Mouse (Mus musculus) brain, embryonic 14.5 days (tissue): ENCODE data around the gene Slc6a19. TPM values are rescaled to one million over a fixed set of nuclear protein-coding genes. Genes with fewer than 3 reads are reported as not detected.

Source experiments
- DNase-seq: peaks from one replicate; pipeline ENCODE4 v3.0.0-alpha.2; 2011; ENCODE audit warnings: low read depth
- CTCF ChIP-seq: fragments of 200-500 bp; IDR thresholded peaks from 2 replicates; pipeline ENCODE4 v1.5.1; 2012; ENCODE audit warnings: inconsistent platforms, mild to moderate bottlenecking, moderate library complexity, borderline replicate concordance; ENCODE audit not compliant: insufficient read depth, insufficient read length; ENCODE audit errors: extremely low read depth
- POLR2A ChIP-seq: fragments of 200-500 bp; IDR thresholded peaks from 2 replicates; pipeline ENCODE4 v1.6.1; 2012; ENCODE audit warnings: mild to moderate bottlenecking, inconsistent platforms, borderline replicate concordance; ENCODE audit not compliant: poor library complexity, insufficient read depth, insufficient read length, severe bottlenecking; ENCODE audit errors: extremely low read depth
- polyA plus RNA-seq: library from polyadenylated mRNA; depleted of rRNA; stranded (reverse); fragments of >200 nt; gene quantifications from 2 replicates; pipeline ENCODE4 v1.2.3, GENCODE M21; 2012

The Slc6a19 gene
- polyA plus RNA-seq, 1 experiment = 0.45 TPM

- DNase-seq = peak; percentile 31
- no peak for TF ChIP-seq CTCF
- TF ChIP-seq POLR2A = no peak
Measured at GRCm38 (mm10) chr13:73732742-73733700, 28.4 kb upstream of the Slc6a19 start, which contains the start of gene Slc12a7. TSS of gene Slc12a7 (plus strand) at chr13:73733094.

GRCm38 (mm10) chr13:73732235-73732634, 27.6 kb upstream of the Slc6a19 start:
- DNase-seq = no peak
- TF ChIP-seq CTCF (no peak), POLR2A (no peak)

DNA sequence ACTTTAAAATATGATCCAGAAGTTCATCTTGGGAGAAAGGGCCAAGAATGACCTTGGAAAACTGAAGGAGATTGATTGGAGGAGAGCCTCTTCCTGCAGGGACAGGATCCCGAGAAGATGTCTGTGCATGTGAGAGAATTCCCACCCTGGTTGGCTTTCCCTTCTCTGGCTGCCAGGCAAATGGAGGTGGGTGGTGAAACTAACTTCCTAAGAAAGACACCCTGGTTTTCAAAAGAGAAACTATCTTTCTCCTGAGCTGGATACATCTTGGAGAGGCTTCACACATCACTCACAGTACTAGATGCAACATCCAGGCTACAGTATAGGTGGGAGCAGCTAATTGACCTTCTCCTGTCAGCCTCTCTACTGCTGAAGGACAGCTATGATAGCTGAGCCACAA, 26.2 kb upstream of the Slc6a19 start:
- DNase-seq = no peak
- TF ChIP-seq POLR2A (no peak), CTCF (no peak)

- TF ChIP-seq CTCF (no peak), POLR2A (no peak)
- no peak for DNase-seq
Measured at GRCm38 (mm10) chr13:73728633-73729032, 24.0 kb upstream of the Slc6a19 start.

DNA sequence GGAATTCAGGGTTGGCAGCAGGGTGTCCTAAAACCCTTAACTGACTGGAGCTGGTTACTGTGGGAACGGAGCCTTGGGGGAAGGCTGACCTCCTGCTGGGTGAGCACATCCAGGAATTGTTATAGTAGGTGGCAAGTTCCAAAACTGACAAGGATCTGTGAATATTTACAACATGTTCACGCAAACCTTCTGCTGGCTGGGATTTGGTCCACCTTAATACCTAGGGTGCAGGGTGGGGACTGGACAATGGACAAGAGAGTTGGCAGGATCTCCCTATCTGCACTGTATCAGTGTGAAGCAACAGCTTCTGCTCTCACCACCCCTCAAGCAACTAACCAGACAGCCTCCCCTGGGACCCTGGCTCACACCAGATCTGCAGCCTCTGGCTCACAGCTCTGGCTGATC, 23.0 kb upstream of the Slc6a19 start:
- no peak for DNase-seq
- no peak for TF ChIP-seq POLR2A
- TF ChIP-seq CTCF = no peak

DNA sequence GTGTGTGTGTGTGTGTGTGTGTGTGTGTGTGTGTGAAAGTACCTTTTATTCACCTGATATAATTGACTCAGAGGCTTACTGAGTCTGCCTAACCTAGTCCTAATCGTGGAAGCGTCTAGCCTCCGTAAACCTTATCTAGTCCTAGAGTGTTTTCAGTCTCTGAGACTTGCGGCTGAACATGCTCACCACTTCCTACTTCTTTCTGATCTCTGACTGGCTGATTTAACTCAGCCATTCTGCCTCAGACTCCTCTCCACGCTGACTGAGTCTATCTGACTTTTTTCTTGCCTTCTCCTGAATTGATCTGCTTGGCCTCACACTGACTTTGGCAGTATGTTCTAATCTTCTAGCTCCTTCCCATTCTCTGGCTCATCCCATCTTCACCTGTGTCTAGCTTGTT, 20.6 kb upstream of the Slc6a19 start:
- no peak for DNase-seq
- no peak for TF ChIP-seq POLR2A
- TF ChIP-seq CTCF = no peak

GRCm38 (mm10) chr13:73723081-73723668, 18.5 kb upstream of the Slc6a19 start:
- TF ChIP-seq CTCF (peak; percentile 60; the same call in 1 of the 2 replicates), POLR2A (no peak)
- DNase-seq = peak; percentile 45

DNA sequence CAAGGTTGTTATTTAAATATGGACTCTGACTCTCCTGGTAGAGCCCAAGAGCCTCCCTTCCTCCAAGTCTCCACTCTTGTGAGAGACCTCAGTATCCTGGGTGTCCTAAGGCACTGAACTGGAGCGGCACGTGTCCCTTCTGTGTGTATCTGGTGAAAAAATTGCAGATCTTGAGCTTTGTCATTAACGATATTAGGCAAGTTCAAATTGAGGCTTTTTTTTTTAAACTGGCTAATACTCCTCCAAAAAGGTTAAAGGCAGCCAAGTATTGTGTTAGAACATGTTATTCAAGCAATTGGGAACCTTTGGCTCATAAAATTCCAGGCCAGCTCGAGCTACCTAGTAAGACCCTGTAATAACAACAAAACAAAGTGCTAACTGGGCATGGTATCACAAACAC, 15.6 kb upstream of the Slc6a19 start:
- TF ChIP-seq POLR2A (no peak), CTCF (no peak)
- no peak for DNase-seq

DNA sequence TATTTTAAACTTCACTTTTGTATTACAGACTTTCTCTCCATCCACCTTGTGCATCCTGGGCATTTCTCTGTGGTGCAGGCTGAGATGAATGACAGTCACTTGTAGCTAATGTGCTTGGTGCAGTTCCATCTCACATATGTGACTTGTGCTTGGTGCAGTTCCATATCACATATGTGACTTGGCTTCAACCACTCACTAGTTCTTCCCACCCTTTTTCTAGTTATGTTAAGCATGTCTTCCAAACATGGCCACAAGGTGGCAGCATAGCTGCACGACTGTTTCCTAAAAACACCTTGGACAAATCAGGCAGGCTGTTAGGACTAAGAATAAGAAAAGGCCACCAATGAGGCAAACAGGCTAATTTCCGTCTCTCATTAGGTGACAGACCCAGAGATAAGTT, 13.6 kb upstream of the Slc6a19 start:
- peak; percentile 94 for DNase-seq
- TF ChIP-seq CTCF = peak; percentile 84; the same call in 1 of the 2 replicates
- no peak for TF ChIP-seq POLR2A

DNA sequence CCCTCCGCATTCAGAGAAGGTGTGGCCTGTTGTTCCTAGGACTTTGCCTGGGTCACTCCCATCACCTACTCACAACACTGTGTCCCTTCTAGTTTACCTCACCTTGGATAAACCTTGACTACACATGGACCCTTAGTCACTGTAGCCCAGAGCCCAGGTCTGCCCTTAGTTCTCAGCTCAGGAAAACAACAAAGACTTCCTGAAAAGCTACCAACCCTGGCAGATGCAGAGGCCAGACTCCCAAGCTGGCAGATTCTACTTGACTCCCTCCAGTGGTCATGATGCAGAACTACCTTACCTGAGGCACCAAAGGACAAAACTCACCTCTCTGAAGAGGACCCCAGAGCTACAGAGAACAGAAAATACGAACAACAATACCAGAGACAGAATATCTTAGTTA, 9.4 kb upstream of the Slc6a19 start:
- peak; percentile 37 for DNase-seq
- TF ChIP-seq CTCF = peak; percentile 35; the same call in 1 of the 2 replicates
- TF ChIP-seq POLR2A = no peak

GRCm38 (mm10) chr13:73713204-73713603, 8.5 kb upstream of the Slc6a19 start:
- DNase-seq = no peak
- TF ChIP-seq CTCF (no peak), POLR2A (no peak)

DNA sequence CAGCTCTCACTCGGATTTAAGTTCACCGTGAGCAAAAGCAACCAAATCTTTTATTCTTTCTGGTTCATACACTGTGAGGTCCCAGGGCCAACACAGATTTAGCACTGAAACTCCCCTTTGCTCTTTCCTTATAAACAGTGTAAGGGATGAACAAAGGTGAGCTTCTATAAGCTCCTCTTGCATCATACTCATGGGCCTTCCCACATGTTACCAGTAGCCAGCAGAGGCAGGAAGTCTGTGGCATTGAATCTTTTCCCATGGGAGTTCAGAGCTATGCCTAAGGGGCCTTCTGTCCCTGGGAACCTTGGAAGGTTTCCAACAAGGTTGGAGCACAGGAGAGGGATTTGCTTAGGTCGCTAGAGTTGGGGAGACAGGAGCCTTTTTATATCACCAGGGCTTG, 7.6 kb upstream of the Slc6a19 start:
- TF ChIP-seq CTCF (no peak), POLR2A (no peak)
- DNase-seq = no peak

GRCm38 (mm10) chr13:73711803-73712202, 7.1 kb upstream of the Slc6a19 start:
- no peak for DNase-seq
- TF ChIP-seq CTCF (no peak), POLR2A (no peak)
